Mouse (Mus musculus): Measurements from ENCODE around the gene 2010111I01Rik.

DNA sequence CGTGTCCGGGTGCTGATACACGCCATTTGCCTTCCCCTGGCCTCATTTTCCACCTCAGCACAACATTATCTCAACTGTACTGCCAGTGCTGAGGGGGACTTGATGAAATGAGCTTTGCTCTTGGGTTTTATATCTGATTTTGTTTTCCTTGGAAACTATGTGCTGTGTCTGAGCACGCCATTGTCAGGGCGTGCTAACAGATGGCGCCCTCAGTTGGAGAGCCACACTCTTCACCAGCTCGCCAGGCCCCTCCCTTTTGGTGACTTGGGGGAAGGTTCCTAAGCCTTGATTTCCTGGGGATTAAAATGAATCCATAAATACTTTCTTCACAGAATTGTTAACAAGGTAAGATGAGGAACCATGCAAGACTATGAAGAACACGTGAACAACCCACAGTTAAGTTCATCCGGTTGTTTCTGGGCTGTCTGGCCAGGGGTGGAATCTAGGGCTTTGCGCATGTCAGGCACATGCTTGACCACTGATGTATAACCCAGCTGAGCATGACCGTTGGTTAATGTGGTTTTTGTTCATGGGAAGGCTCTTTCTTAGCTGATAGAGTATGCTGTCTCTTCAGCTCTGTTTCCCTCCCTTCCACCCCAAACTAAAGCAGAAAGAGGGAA, 321.9 kb downstream of the 2010111I01Rik start:
- TF ChIP-seq CTCF (IDR thresholded peaks at IDR 0.05; ENCODE audit: low read depth, low read length) (no peak), POLR2A (IDR thresholded peaks at IDR 0.05; ENCODE audit: borderline replicate concordance, low read depth, low read length) (no peak)

All from bone marrow macrophage, adult 2 months (primary cell).